Mouse (Mus musculus) natural killer cell, adult 2 months (primary cell): ENCODE results near the gene Snx29.
"Not testable (repeated sequence)": the region's sequence is repeated elsewhere in the genome, so short reads cannot be mapped to it uniquely, and the experiment has no call there.

Experiments
- DNase-seq, 2 experiments: peaks; one replicate each; pipeline ENCODE4 v3.0.0; 2022; ENCODE audit warnings: low spot score in 2 of 2

Snx29 gene

GRCm38 (mm10) chr16:11482189-11482588 is 159.5 kb downstream of the Snx29 start:
- DNase-seq: no peak

DNA sequence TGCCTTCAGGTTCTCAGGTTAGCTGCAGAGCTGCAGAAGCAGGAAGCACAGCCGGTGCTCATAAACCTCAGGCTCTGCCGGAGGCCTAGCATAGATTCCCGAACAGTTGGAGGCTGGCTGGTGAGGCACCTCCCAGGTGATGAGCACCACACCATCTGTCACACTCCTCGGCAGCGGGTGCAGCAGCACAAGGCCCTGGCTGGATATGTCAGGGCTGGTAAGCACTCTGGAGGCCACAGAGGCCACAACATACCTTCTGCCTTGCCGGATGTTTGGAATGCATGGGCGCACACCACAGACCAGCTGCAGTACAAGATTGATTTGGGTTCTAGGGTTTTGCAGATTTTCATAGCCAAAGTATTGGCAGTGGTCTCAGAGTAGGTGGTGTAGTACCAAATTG is 172.2 kb downstream of the Snx29 start:
- no peak for DNase-seq

- peak in 1 of 2 experiments; percentile 34 for DNase-seq
Measured at GRCm38 (mm10) chr16:11495923-11496616, 173.4 kb downstream of the Snx29 start.

GRCm38 (mm10) chr16:11496721-11497120 is 174.0 kb downstream of the Snx29 start:
- DNase-seq: no peak

GRCm38 (mm10) chr16:11500061-11500460 is 177.4 kb downstream of the Snx29 start:
- DNase-seq: no peak

- peak; percentile 46 to 55 for DNase-seq
Measured at GRCm38 (mm10) chr16:11501138-11501537, 178.4 kb downstream of the Snx29 start.

DNA sequence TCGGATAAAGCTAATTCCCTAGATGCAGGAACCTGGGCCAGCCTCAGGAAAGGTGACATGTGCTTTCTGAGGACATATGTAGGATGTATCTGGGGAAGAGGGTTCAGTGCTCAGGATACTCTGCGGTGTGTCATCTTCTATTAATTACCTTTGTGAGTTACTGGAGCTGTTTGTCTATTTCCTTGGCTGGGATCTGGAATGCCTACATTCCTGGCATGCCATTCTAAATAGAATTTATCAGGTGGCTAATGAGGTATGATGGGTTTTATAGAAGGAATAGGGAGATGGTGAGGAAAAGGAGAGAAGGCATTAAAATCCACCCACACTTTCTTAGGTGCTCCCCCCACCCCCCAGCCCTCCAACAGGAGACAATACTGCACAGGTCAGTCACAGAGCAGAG is 178.9 kb downstream of the Snx29 start:
- DNase-seq: no peak

GRCm38 (mm10) chr16:11504666-11505491 is 182.2 kb downstream of the Snx29 start:
- no peak for DNase-seq

DNA sequence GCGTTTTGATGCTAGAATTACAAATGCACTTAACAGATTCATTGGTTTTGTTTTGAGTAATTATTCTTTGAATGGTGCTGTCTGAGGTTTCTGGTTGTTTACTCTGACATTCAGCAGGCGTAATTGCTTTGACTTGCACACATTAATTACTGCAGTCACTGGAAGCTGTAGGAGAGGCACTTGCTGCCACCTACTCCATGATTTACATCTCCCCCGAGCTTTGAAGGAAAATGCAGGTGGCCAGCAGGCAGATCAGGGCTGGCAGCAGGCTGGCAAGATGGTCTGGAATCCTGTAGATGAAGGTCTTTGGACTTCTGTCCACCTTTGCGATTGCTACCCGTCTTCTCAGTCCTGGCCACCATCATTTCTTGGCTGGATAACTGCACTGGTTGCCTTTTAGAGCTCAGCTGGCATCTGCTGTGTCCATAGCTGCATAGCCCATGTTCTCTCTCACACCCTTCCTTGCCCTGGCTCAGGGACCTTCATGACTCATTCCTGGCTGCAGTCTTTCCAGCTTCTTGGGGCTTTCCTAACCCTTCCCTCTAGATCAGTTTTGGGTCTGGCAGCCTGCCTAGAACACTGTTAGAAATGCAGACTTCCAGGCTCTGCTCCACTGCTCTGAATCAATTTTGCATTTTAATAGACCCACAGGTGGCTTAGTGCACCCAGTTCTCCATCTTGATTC is 182.9 kb downstream of the Snx29 start:
- DNase-seq: no peak

GRCm38 (mm10) chr16:11507188-11507731 is 184.6 kb downstream of the Snx29 start:
- no peak for DNase-seq

GRCm38 (mm10) chr16:11508341-11508740 is 185.6 kb downstream of the Snx29 start:
- DNase-seq: no peak

GRCm38 (mm10) chr16:11510416-11510815 is 187.7 kb downstream of the Snx29 start:
- DNase-seq: no peak

DNA sequence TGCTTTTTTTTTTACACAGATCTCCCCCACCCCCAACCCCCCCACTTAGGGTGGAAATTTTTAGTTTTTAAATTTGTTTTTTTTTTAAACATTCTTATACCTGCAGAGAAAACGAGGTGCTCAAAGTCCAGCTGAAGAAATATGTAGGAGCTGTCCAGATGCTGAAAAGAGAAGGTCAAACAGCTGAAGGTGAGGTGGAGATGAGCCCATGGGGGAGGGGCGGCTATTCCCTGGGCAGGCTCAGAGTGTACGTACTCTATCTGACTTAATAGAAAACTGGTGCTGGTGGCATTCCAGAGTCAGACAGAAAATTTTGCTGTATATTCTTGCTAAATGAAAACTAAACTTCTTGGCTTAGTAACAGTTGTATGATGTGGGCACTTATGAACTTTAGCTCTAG is 188.1 kb downstream of the Snx29 start:
- no peak for DNase-seq

DNA sequence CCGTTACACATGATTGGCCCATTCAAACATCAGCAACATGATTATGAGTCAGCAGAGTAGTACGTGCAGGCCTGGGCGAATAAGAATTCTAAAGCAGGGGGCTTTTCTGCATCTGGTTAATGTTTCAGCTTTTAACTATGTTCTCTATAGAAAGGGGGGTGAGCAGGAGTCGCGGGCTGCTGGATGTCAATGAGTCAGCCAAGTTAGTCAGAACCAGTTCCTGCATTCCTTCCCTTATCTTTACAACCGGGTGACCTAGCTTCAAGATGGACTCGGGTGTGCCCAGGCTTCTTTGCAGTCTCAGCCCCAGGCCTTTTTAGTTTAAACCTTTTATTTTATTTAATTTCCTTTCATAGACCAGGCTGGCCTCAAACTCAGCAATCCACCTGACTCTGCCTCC is 189.0 kb downstream of the Snx29 start:
- not testable (repeated sequence) for DNase-seq

GRCm38 (mm10) chr16:11516681-11517080 is 194.0 kb downstream of the Snx29 start:
- no peak for DNase-seq

DNA sequence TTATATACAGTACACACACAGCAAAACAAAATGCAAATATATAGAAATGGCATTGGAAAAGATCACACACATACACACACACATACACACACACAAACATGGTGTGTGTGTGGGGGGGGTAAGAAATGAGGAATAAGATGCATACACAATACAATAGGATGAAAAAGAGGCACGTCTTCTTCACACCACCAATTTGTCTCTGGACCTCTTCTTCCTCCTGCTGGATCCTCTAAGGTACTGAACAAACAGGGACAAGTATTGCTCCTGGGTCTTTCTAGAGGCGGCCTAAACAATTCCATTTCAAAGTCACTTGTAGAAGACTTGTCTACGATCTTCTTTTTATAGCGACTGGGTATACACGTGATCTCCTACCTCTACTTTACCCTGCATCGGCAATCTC is 194.7 kb downstream of the Snx29 start:
- DNase-seq: no peak

DNA sequence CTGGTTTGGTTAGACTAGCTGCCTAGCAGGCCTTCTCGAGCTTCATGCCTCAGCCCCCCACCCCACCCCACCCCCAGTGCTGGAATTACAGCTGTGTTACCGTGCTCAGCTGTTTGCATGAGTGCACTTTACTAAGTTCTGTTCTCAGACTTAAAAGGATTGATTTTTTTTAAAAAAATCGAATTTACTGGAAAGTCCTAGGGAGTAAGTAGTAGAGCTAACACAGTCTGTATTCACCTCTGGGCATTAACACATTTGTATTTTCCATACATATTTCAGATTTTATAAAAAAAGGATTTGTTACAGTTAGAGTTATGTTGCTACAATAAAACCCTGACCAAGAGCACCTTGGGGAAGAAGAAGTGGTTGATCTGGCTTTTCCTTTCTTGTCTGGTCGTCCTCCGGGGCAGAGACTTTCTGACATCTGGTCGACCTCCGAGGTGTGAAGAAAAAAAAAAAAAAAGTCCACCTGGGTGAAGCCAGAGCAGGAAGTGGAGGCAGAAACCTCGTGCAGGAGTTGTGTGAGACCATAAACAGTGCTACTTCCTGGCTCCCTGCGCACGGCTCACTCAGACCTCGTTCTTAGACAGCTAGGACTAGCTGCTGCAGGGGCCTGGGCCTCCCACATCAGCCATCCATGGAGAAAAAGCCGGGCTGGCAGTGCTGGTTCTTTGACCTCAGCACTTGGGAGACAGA is 196.2 kb downstream of the Snx29 start:
- DNase-seq: peak; percentile 35 to 51

GRCm38 (mm10) chr16:11526104-11526786 is 203.5 kb downstream of the Snx29 start:
- peak; percentile 14 to 21 for DNase-seq

- DNase-seq: no peak
Measured at GRCm38 (mm10) chr16:11526996-11527395, 204.3 kb downstream of the Snx29 start.

DNA sequence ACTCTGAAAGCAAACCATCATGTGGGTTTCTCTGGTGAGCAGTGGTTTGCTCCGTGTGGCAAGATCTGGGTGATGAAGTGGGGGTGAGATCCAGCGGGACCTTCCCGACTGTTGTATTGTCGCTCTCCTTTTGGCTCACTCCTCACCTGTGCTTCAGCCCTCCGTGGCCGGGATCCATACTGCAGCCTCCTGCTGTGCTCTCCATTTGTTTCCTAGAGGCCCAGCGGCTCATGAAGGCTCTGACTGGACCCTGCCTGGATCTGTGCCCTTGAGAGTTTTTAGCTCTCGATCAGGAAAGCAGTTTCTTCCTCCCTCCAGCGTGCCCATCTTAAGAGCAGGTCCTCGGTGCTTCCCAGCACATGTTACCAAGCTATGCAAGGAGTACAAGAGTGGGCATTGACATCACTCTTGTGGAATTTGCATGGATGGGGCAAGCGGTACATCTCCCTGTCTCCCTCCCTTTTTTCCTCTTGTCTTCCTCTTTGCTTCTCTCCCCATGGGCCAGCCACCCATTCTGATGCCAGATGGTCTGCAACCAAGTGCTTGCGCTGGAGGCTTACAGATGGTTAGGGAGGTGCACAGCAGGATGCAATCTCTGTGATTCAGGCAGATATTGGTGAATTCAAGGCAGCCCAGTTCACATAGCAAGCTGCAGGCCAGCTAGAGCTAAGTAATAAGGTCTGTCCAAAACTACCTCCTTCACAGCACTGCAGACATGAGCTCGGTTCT is 207.9 kb downstream of the Snx29 start:
- DNase-seq: no peak
